Mouse (Mus musculus) MEL (cell line): ENCODE results near the gene Kif4. TPM values are rescaled to one million over a fixed set of nuclear protein-coding genes. Genes with fewer than 3 reads are reported as not detected.

Experiments used
- DNase-seq: peaks from one replicate; pipeline ENCODE4 v3.0.0; 2011; ENCODE audit warnings: low read depth, low spot score
- H3K27ac ChIP-seq: 2 replicates; pipeline ENCODE4 v1.5.1; 2012; ENCODE audit warnings: low read depth, mild to moderate bottlenecking, control low read depth, low read length, moderate library complexity; ENCODE audit not compliant: control insufficient read depth
- H3K27me3 ChIP-seq, 2 experiments: fragments of 150-350 bp in 1 of 2; sonication (generic) in 1 of 2; 2 replicates each; pipeline ENCODE4 v1.6.1; 2012; ENCODE audit warnings: low read length in 2 of 2, mild to moderate bottlenecking in 2 of 2, improper control_type of control experiment in 1 of 2, moderate library complexity in 1 of 2; ENCODE audit not compliant: insufficient read depth in 2 of 2, control insufficient read depth in 1 of 2
- H3K36me3 ChIP-seq, 2 experiments: 2 replicates each; pipeline ENCODE4 v1.6.1; 2012 to 2014; ENCODE audit warnings: low read length in 2 of 2, improper control_type of control experiment in 1 of 2, inconsistent platforms in 1 of 2, mild to moderate bottlenecking in 1 of 2; ENCODE audit not compliant: insufficient read depth in 2 of 2, control insufficient read depth in 1 of 2
- H3K4me1 ChIP-seq, 2 experiments: fragments of 150-350 bp in 1 of 2; sonication (generic) in 1 of 2; 2 replicates each; pipeline ENCODE4 v1.6.1; 2012; ENCODE audit warnings: low read length in 2 of 2, improper control_type of control experiment in 1 of 2, mild to moderate bottlenecking in 1 of 2; ENCODE audit not compliant: insufficient read depth in 2 of 2, control insufficient read depth in 1 of 2
- H3K4me3 ChIP-seq, 2 experiments: fragments of 150-350 bp in 1 of 2; sonication (generic) in 1 of 2; 2 replicates each; pipeline ENCODE4 v1.5.1; 2012; ENCODE audit warnings: low read depth in 2 of 2, low read length in 2 of 2, mild to moderate bottlenecking in 2 of 2, moderate library complexity in 2 of 2, control low read depth in 1 of 2, improper control_type of control experiment in 1 of 2; ENCODE audit not compliant: control insufficient read depth in 1 of 2, insufficient read depth in 1 of 2
- H3K79me2 ChIP-seq: 2 replicates; pipeline ENCODE4 v1.6.1; 2012; ENCODE audit warnings: mild to moderate bottlenecking, low read length, moderate library complexity; ENCODE audit not compliant: control insufficient read depth, poor library complexity, insufficient read depth
- H3K9ac ChIP-seq: 2 replicates; pipeline ENCODE4 v1.6.1; 2012; ENCODE audit warnings: low read depth, mild to moderate bottlenecking, control low read depth, low read length, moderate library complexity; ENCODE audit not compliant: control insufficient read depth, poor library complexity, severe bottlenecking
- H3K9me3 ChIP-seq: fragments of 150-350 bp; sonication (generic); replicated peaks from 2 replicates; pipeline ENCODE4 v1.6.1; 2012; ENCODE audit warnings: mild to moderate bottlenecking, low read length, improper control_type of control experiment, moderate library complexity; ENCODE audit not compliant: insufficient read depth
- BHLHE40 ChIP-seq: IDR thresholded peaks from 2 replicates; pipeline ENCODE4 v1.6.1; 2012; ENCODE audit warnings: low read depth, mild to moderate bottlenecking, inconsistent platforms, low read length, improper control_type of control experiment, borderline replicate concordance
- CHD2 ChIP-seq: IDR thresholded peaks from 2 replicates; pipeline ENCODE4 v1.6.1; 2011; ENCODE audit warnings: low read length, improper control_type of control experiment
- ETS1 ChIP-seq: IDR thresholded peaks from 2 replicates; pipeline ENCODE4 v1.6.1; 2012; ENCODE audit warnings: low read depth, mild to moderate bottlenecking, inconsistent platforms, low read length, improper control_type of control experiment, moderate library complexity
- GABPA ChIP-seq: IDR thresholded peaks from 2 replicates; pipeline ENCODE4 v1.6.1; 2012; ENCODE audit warnings: low read depth, mild to moderate bottlenecking, inconsistent platforms, low read length, improper control_type of control experiment, moderate library complexity
- HCFC1 ChIP-seq: IDR thresholded peaks from 2 replicates; pipeline ENCODE4 v1.6.1; 2012; ENCODE audit warnings: low read depth, mild to moderate bottlenecking, inconsistent platforms, low read length, improper control_type of control experiment, moderate library complexity
- JUND ChIP-seq: IDR thresholded peaks from 2 replicates; pipeline ENCODE4 v1.6.1; 2011; ENCODE audit warnings: low read depth, mild to moderate bottlenecking, improper control_type of control experiment, low read length
- MAX ChIP-seq: IDR thresholded peaks from 2 replicates; pipeline ENCODE4 v1.6.1; 2011; ENCODE audit warnings: low read length, improper control_type of control experiment
- MEF2A ChIP-seq: IDR thresholded peaks from 2 replicates; pipeline ENCODE4 v1.6.1; 2014; ENCODE audit warnings: low read depth, mild to moderate bottlenecking, inconsistent platforms, low read length, improper control_type of control experiment; ENCODE audit not compliant: poor library complexity, insufficient replicate concordance, severe bottlenecking; ENCODE audit errors: extremely low read depth
- MYB ChIP-seq: IDR thresholded peaks from 2 replicates; pipeline ENCODE4 v1.6.1; 2011; ENCODE audit warnings: mild to moderate bottlenecking, low read depth, low read length, improper control_type of control experiment
- NELFE ChIP-seq: IDR thresholded peaks from 2 replicates; pipeline ENCODE4 v1.6.1; 2011; ENCODE audit warnings: low read depth, low read length, improper control_type of control experiment
- NRF1 ChIP-seq: IDR thresholded peaks from 2 replicates; pipeline ENCODE4 v1.6.1; 2014; ENCODE audit warnings: low read depth, mild to moderate bottlenecking, inconsistent platforms, low read length, improper control_type of control experiment, moderate library complexity; ENCODE audit not compliant: poor library complexity, insufficient read depth, severe bottlenecking
- RAD21 ChIP-seq: IDR thresholded peaks from 2 replicates; pipeline ENCODE4 v1.6.1; 2011; ENCODE audit warnings: mild to moderate bottlenecking, low read depth, low read length, improper control_type of control experiment
- SIN3A ChIP-seq: IDR thresholded peaks from 2 replicates; pipeline ENCODE4 v1.6.1; 2012; ENCODE audit warnings: low read length, improper control_type of control experiment, inconsistent platforms
- SMC3 ChIP-seq: IDR thresholded peaks from 2 replicates; pipeline ENCODE4 v1.6.1; 2011; ENCODE audit warnings: low read depth, low read length, improper control_type of control experiment
- TAL1 ChIP-seq: IDR thresholded peaks from 2 replicates; pipeline ENCODE4 v1.6.1; 2012; ENCODE audit warnings: mild to moderate bottlenecking, inconsistent platforms, low read length, moderate library complexity, mixed read lengths
- USF1 ChIP-seq: IDR thresholded peaks from 2 replicates; pipeline ENCODE4 v1.6.1; 2014; ENCODE audit warnings: low read depth, mild to moderate bottlenecking, inconsistent platforms, low read length, improper control_type of control experiment, moderate library complexity
- USF2 ChIP-seq, 2 experiments: IDR thresholded peaks; 2 replicates each; pipeline ENCODE4 v1.6.1; 2011 to 2012; ENCODE audit warnings: improper control_type of control experiment in 2 of 2, low read length in 2 of 2, borderline replicate concordance in 1 of 2, inconsistent platforms in 1 of 2, low read depth in 1 of 2, mild to moderate bottlenecking in 1 of 2; ENCODE audit not compliant: insufficient read depth in 1 of 2
- ZKSCAN1 ChIP-seq: IDR thresholded peaks from 2 replicates; pipeline ENCODE4 v1.6.1; 2012; ENCODE audit warnings: low read depth, mild to moderate bottlenecking, inconsistent platforms, low read length, improper control_type of control experiment, moderate library complexity
- ZMIZ1 ChIP-seq: IDR thresholded peaks from 2 replicates; pipeline ENCODE4 v1.6.1; 2012; ENCODE audit warnings: low read depth, mild to moderate bottlenecking, inconsistent platforms, low read length, improper control_type of control experiment, moderate library complexity
- ZNF384 ChIP-seq: IDR thresholded peaks from 2 replicates; pipeline ENCODE4 v1.6.1; 2012; ENCODE audit warnings: low read depth, mild to moderate bottlenecking, inconsistent platforms, low read length, improper control_type of control experiment
- polyA plus RNA-seq, 2 experiments: library from polyadenylated mRNA; stranded (reverse) in 1 of 2; unstranded in 1 of 2; fragments of >175 nt in 1 of 2; fragments of >200 nt in 1 of 2; gene quantifications; 2 replicates each; pipeline versions ENCODE4 v1.2.1 to v1.2.4; 2012; ENCODE audit warnings: low replicate concordance in 2 of 2, low read depth in 1 of 2; ENCODE audit not compliant: insufficient read length in 2 of 2, insufficient read depth in 1 of 2, missing spikeins in 1 of 2
- total RNA-seq: library from RNA; depleted of rRNA; stranded (reverse); fragments of 300-350 nt; gene quantifications from 2 replicates; pipeline ENCODE4 v1.2.3, GENCODE M21; 2012

Kif4 gene
- total and polyA plus RNA-seq, 3 experiments = 30.2 to 153 (median 35.2) TPM

DNA sequence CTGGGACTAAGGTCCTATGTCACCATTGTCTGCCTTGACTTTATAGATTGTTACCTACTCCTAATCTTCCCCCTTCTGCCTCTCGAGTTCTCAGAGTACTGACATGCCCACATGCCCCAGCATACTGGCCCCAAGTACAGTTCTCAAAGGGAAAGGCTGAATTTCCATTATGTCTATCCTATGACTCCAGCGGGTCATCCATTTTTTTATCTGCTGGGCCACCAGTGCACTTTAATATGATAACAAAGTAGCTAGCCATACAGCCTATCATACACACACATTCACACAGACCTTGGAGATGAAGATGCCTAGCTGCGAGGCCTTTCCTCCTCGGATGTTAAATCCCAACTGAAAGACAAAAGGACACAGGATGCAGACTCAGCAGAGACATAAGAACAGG, 1.3 kb upstream of the Kif4 start:
- Histone ChIP-seq H3K4me1 (peaks cover 3 to 5% of the 10 kb centered on the region in 2 experiments), H3K9ac (no peak overlapping the region), H3K9me3 (no peaks in the 10 kb centered on the region), H3K36me3 (peaks cover 0 to 13% of the 10 kb centered on the region in 2 experiments), H3K27me3 (no peaks in the 10 kb centered on the region), H3K27ac (no peak overlapping the region), H3K79me2 (peaks cover 30% of the 10 kb centered on the region), H3K4me3 (no peak overlapping the region)
- DNase-seq = no peak
- TF ChIP-seq GABPA = no peak
- TF ChIP-seq CHD2 = no peak
- no peak for TF ChIP-seq ZMIZ1
- no peak for TF ChIP-seq MEF2A
- TF ChIP-seq JUND = no peak
- no peak for TF ChIP-seq MAX
- no peak for TF ChIP-seq NRF1
- no peak for TF ChIP-seq USF2 (IDR thresholded peaks at IDR 0.05; ENCODE audit: borderline replicate concordance in 1 of 2, insufficient read depth in 1 of 2, low read depth in 1 of 2, low read length in 2 of 2)
- no peak for TF ChIP-seq ETS1
- TF ChIP-seq USF1 = no peak
- no peak for TF ChIP-seq NELFE
- TF ChIP-seq SIN3A = no peak
- no peak for TF ChIP-seq ZNF384
- no peak for TF ChIP-seq MYB
- TF ChIP-seq HCFC1 = no peak
- TF ChIP-seq TAL1 = no peak
- TF ChIP-seq BHLHE40 = no peak
- no peak for TF ChIP-seq ZKSCAN1
- TF ChIP-seq RAD21 = no peak
- TF ChIP-seq SMC3 = no peak

DNA sequence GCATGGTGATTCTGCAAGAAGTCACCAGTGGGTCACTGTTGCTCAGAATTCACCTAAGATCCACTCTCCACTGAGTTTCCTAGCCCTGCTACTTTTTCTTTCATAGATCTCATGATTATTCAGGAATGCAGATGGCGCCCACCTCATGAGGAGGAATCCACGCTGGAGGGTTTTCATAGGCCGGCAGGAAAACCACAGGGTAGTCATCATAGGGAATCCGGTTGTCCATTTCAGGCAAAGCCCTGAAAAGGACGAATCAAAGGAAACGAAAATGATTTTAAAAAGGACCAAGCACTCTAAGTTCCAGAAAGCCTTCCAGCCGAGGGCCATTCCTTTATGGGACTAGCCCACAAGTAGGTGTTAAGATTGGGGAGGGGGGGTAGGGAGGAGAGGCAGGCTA, 391 bp upstream of the Kif4 start:
- peaks cover 0 to 13% of the 10 kb centered on the region in 2 experiments for H3K36me3 ChIP-seq
- H3K27me3 ChIP-seq = no peaks in the 10 kb centered on the region
- TF ChIP-seq NELFE (no peak), CHD2 (no peak)
- peak; percentile 22 for DNase-seq
- H3K4me3 ChIP-seq = peak overlapping the region; percentile 86 to 92
- H3K9me3 ChIP-seq = no peaks in the 10 kb centered on the region
- H3K27ac ChIP-seq = no peak overlapping the region
- peak overlapping the region; percentile 84 for H3K9ac ChIP-seq
- peaks cover 3 to 5% of the 10 kb centered on the region in 2 experiments for H3K4me1 ChIP-seq
- H3K79me2 ChIP-seq = peaks cover 34% of the 10 kb centered on the region
